Mouse (Mus musculus) limb, embryonic 13.5 days (tissue): ENCODE measurements around the gene Olfr1428. TPM values are rescaled to one million over a fixed set of nuclear protein-coding genes. Genes with fewer than 3 reads are reported as not detected.
"Not testable (repeated sequence)": the region's sequence is repeated elsewhere in the genome, so short reads cannot be mapped to it uniquely, and the experiment has no call there.

Experiments
- ATAC-seq: fragments of 200-750 bp; cut with Nextera tagmentation; 2 replicates; pipeline ENCODE4 v1.8.0; 2017; ENCODE audit warnings: low read depth, moderate number of reproducible peaks, moderate TSS enrichment; ENCODE audit not compliant: low FRiP score
- H3K27ac ChIP-seq: fragments of 300-500 bp; sonication (generic); 2 replicates; pipeline ENCODE4 v1.5.1; 2015; ENCODE audit warnings: inconsistent platforms, mild to moderate bottlenecking, moderate library complexity
- H3K27me3 ChIP-seq: fragments of 300-500 bp; sonication (generic); 2 replicates; pipeline ENCODE4 v1.6.1; 2015; ENCODE audit warnings: mild to moderate bottlenecking, inconsistent platforms
- H3K36me3 ChIP-seq: fragments of 300-500 bp; sonication (generic); 2 replicates; pipeline ENCODE4 v1.6.1; 2015; ENCODE audit warnings: inconsistent platforms, mild to moderate bottlenecking, moderate library complexity
- H3K4me1 ChIP-seq: fragments of 300-500 bp; sonication (generic); 2 replicates; pipeline ENCODE4 v1.6.1; 2015; ENCODE audit warnings: inconsistent platforms
- H3K4me2 ChIP-seq: fragments of 300-500 bp; sonication (generic); replicated peaks from 2 replicates; pipeline ENCODE4 v1.6.1; 2015; ENCODE audit warnings: inconsistent platforms, mild to moderate bottlenecking, moderate library complexity
- H3K4me3 ChIP-seq: fragments of 300-500 bp; sonication (generic); 2 replicates; pipeline ENCODE4 v1.5.1; 2015; ENCODE audit warnings: moderate library complexity, mild to moderate bottlenecking, inconsistent platforms
- H3K9ac ChIP-seq: fragments of 300-500 bp; sonication (generic); 2 replicates; pipeline ENCODE4 v1.6.1; 2015; ENCODE audit warnings: mild to moderate bottlenecking, inconsistent platforms
- H3K9me3 ChIP-seq: fragments of 300-500 bp; sonication (generic); 2 replicates; pipeline ENCODE4 v1.6.1; 2016; ENCODE audit warnings: inconsistent platforms
- WGBS: fragments of 180-500 bp; shearing (Covaris S2); methylation state at CpG from one replicate; pipeline ENCODE4 v1.1.7; 2015; 5-methylcytosine and 5-hydroxymethylcytosine counted together
- polyA plus RNA-seq: library from polyadenylated mRNA; unstranded; fragments of >200 nt; fragmentation: Nextera tagmentation; extraction: Ambion mirVana; gene quantifications from 2 replicates; pipeline ENCODE4 v1.2.1, GENCODE M21; 2015

Gene Olfr1428
- polyA plus RNA-seq: not detected in 2 replicates

GRCm38 (mm10) chr19:12115797-12116196 lies at the start of gene Olfr1428:
Olfr1428 (minus strand) TSS chr19:12115897.
- no peak within 1 kb of the TSS for H3K4me2 ChIP-seq
- WGBS: 88% methylated on average over 1 of the region's 1 CpGs
- no peak for ATAC-seq
- no peak within 1 kb of the TSS for H3K27ac ChIP-seq
- H3K4me1 ChIP-seq: no peaks in the 10 kb centered on the region
- H3K36me3 ChIP-seq: no peaks in the 10 kb centered on the region
- H3K9ac ChIP-seq: no peak within 1 kb of the TSS
- no peak within 1 kb of the TSS for H3K4me3 ChIP-seq
- no peaks in the 10 kb centered on the region for H3K27me3 ChIP-seq
- H3K9me3 ChIP-seq: no peaks in the 10 kb centered on the region

GRCm38 (mm10) chr19:12145452-12145851 lies 29.8 kb upstream of the Olfr1428 start:
- H3K9me3 ChIP-seq: no peaks in the 10 kb centered on the region
- H3K27me3 ChIP-seq: no peaks in the 10 kb centered on the region
- no peak overlapping the region for H3K4me2 ChIP-seq
- no peak overlapping the region for H3K4me3 ChIP-seq
- no peak overlapping the region for H3K27ac ChIP-seq
- H3K36me3 ChIP-seq: no peaks in the 10 kb centered on the region
- no peak for ATAC-seq
- no peak overlapping the region for H3K9ac ChIP-seq
- H3K4me1 ChIP-seq: no peaks in the 10 kb centered on the region
- 85% methylated on average over 3 of the region's 3 CpGs for WGBS

- H3K27me3 ChIP-seq: no peaks in the 10 kb centered on the region
- H3K4me3 ChIP-seq: no peak overlapping the region
- WGBS: 11% methylated on average over 1 of the region's 1 CpGs
- no peaks in the 10 kb centered on the region for H3K36me3 ChIP-seq
- no peak for ATAC-seq
- H3K4me1 ChIP-seq: no peaks in the 10 kb centered on the region
- no peak overlapping the region for H3K27ac ChIP-seq
- no peak overlapping the region for H3K4me2 ChIP-seq
- H3K9ac ChIP-seq: no peak overlapping the region
- H3K9me3 ChIP-seq: no peaks in the 10 kb centered on the region
Measured at GRCm38 (mm10) chr19:12143356-12143755, 27.7 kb upstream of the Olfr1428 start.

- no peak overlapping the region for H3K4me2 ChIP-seq
- H3K36me3 ChIP-seq: no peaks in the 10 kb centered on the region
- H3K27me3 ChIP-seq: no peaks in the 10 kb centered on the region
- no peaks in the 10 kb centered on the region for H3K9me3 ChIP-seq
- no peak overlapping the region for H3K4me3 ChIP-seq
- 35% methylated on average over 2 of the region's 2 CpGs for WGBS
- no peaks in the 10 kb centered on the region for H3K4me1 ChIP-seq
- no peak overlapping the region for H3K9ac ChIP-seq
- no peak overlapping the region for H3K27ac ChIP-seq
- no peak for ATAC-seq
Measured at GRCm38 (mm10) chr19:12134289-12134688, 18.6 kb upstream of the Olfr1428 start.

GRCm38 (mm10) chr19:12123103-12123502 lies 7.4 kb upstream of the Olfr1428 start, which contains the start of gene Olfr76:
Olfr76 (minus strand) TSS chr19:12123203.
- no peak within 1 kb of the TSS for H3K27ac ChIP-seq
- no peak for ATAC-seq
- H3K9me3 ChIP-seq: no peaks in the 10 kb centered on the region
- 61% methylated on average over 3 of the region's 3 CpGs for WGBS
- no peaks in the 10 kb centered on the region for H3K27me3 ChIP-seq
- H3K4me3 ChIP-seq: no peak within 1 kb of the TSS
- no peaks in the 10 kb centered on the region for H3K36me3 ChIP-seq
- H3K9ac ChIP-seq: no peak within 1 kb of the TSS
- H3K4me1 ChIP-seq: no peaks in the 10 kb centered on the region
- H3K4me2 ChIP-seq: no peak within 1 kb of the TSS

GRCm38 (mm10) chr19:12116464-12116863 lies 767 bp upstream of the Olfr1428 start:
- no peak overlapping the region for H3K9ac ChIP-seq
- no peaks in the 10 kb centered on the region for H3K27me3 ChIP-seq
- no peak overlapping the region for H3K27ac ChIP-seq
- H3K4me2 ChIP-seq: no peak overlapping the region
- 87% methylated on average over 3 of the region's 3 CpGs for WGBS
- H3K4me3 ChIP-seq: no peak overlapping the region
- no peaks in the 10 kb centered on the region for H3K36me3 ChIP-seq
- H3K9me3 ChIP-seq: no peaks in the 10 kb centered on the region
- no peaks in the 10 kb centered on the region for H3K4me1 ChIP-seq
- no peak for ATAC-seq

- H3K4me2 ChIP-seq: no peak overlapping the region
Measured at GRCm38 (mm10) chr19:12113807-12114206, 1.9 kb downstream of the Olfr1428 start.

GRCm38 (mm10) chr19:12104541-12104940 lies 11.2 kb downstream of the Olfr1428 start:
- H3K9me3 ChIP-seq: no peaks in the 10 kb centered on the region
- WGBS: 48% methylated on average over 1 of the region's 1 CpGs
- H3K4me1 ChIP-seq: no peaks in the 10 kb centered on the region
- no peak for ATAC-seq
- no peaks in the 10 kb centered on the region for H3K27me3 ChIP-seq
- no peak overlapping the region for H3K27ac ChIP-seq
- H3K36me3 ChIP-seq: no peaks in the 10 kb centered on the region
- H3K9ac ChIP-seq: no peak overlapping the region
- no peak overlapping the region for H3K4me2 ChIP-seq
- H3K4me3 ChIP-seq: no peak overlapping the region

More at GRCm38 (mm10) chr19:12113807-12114206, 1.9 kb downstream of the Olfr1428 start:
- Histone ChIP-seq H3K4me1 (no peaks in the 10 kb centered on the region), H3K27me3 (no peaks in the 10 kb centered on the region), H3K9ac (no peak overlapping the region), H3K27ac (no peak overlapping the region), H3K9me3 (no peaks in the 10 kb centered on the region), H3K4me3 (no peak overlapping the region), H3K36me3 (no peaks in the 10 kb centered on the region)
- WGBS: 67% methylated on average over 1 of the region's 1 CpGs
- ATAC-seq: no peak

GRCm38 (mm10) chr19:12103234-12103633 lies 12.5 kb downstream of the Olfr1428 start, which contains the start of gene Olfr1427:
Olfr1427 (minus strand) TSS chr19:12103334.
- Histone ChIP-seq H3K4me3 (no peak within 1 kb of the TSS), H3K27ac (no peak within 1 kb of the TSS), H3K9ac (no peak within 1 kb of the TSS), H3K27me3 (no peaks in the 10 kb centered on the region), H3K9me3 (no peaks in the 10 kb centered on the region), H3K4me1 (no peaks in the 10 kb centered on the region), H3K36me3 (no peaks in the 10 kb centered on the region), H3K4me2 (no peak within 1 kb of the TSS)
- WGBS: 90% methylated on average over 2 of the region's 2 CpGs
- ATAC-seq: no peak

GRCm38 (mm10) chr19:12091913-12092312 lies 23.8 kb downstream of the Olfr1428 start, which contains the start of gene Olfr1426:
Olfr1426 (minus strand) TSS chr19:12092013.
- Histone ChIP-seq H3K27me3 (no peaks in the 10 kb centered on the region), H3K9ac (no peak within 1 kb of the TSS), H3K4me3 (no peak within 1 kb of the TSS), H3K36me3 (no peaks in the 10 kb centered on the region), H3K4me1 (no peaks in the 10 kb centered on the region), H3K27ac (no peak within 1 kb of the TSS), H3K4me2 (no peak within 1 kb of the TSS), H3K9me3 (no peaks in the 10 kb centered on the region)
- WGBS: 74% methylated on average over 1 of the region's 1 CpGs
- ATAC-seq: no peak

GRCm38 (mm10) chr19:12077631-12078030 lies 38.1 kb downstream of the Olfr1428 start, which contains the start of gene Olfr1425:
Olfr1425 (minus strand) TSS chr19:12077731.
- H3K4me3 ChIP-seq, H3K4me1 ChIP-seq, ATAC-seq, H3K9me3 ChIP-seq, H3K4me2 ChIP-seq, H3K27ac ChIP-seq, H3K27me3 ChIP-seq, H3K9ac ChIP-seq, H3K36me3 ChIP-seq: not testable (repeated sequence)
- 79% methylated on average over 4 of the region's 4 CpGs for WGBS

- ATAC-seq, H3K4me3 ChIP-seq, H3K4me2 ChIP-seq, H3K27ac ChIP-seq, H3K36me3 ChIP-seq, H3K9ac ChIP-seq, H3K9me3 ChIP-seq, H3K27me3 ChIP-seq, H3K4me1 ChIP-seq: not testable (repeated sequence)
- WGBS: 83% methylated on average over 1 of the region's 1 CpGs
Measured at GRCm38 (mm10) chr19:12069546-12069945, 46.2 kb downstream of the Olfr1428 start.

GRCm38 (mm10) chr19:12067806-12068205 lies 47.9 kb downstream of the Olfr1428 start:
- not testable (repeated sequence) for H3K36me3 ChIP-seq, H3K27ac ChIP-seq, H3K27me3 ChIP-seq, H3K9ac ChIP-seq, H3K4me3 ChIP-seq, ATAC-seq, H3K4me1 ChIP-seq, H3K9me3 ChIP-seq, H3K4me2 ChIP-seq
- WGBS: 64% methylated on average over 1 of the region's 1 CpGs
